Mouse (Mus musculus) brain, embryonic 14.5 days (tissue): ENCODE results near the gene Bicc1.

Source experiments
- CTCF ChIP-seq: fragments of 200-500 bp; IDR thresholded peaks from 2 replicates; pipeline ENCODE4 v1.5.1; 2012; ENCODE audit warnings: inconsistent platforms, mild to moderate bottlenecking, moderate library complexity, borderline replicate concordance; ENCODE audit not compliant: insufficient read depth, insufficient read length; ENCODE audit errors: extremely low read depth
- POLR2A ChIP-seq: fragments of 200-500 bp; IDR thresholded peaks from 2 replicates; pipeline ENCODE4 v1.6.1; 2012; ENCODE audit warnings: mild to moderate bottlenecking, inconsistent platforms, borderline replicate concordance; ENCODE audit not compliant: poor library complexity, insufficient read depth, insufficient read length, severe bottlenecking; ENCODE audit errors: extremely low read depth

- TF ChIP-seq CTCF: no peak
- no peak for TF ChIP-seq POLR2A
Measured at GRCm38 (mm10) chr10:71140281-71140845, 19.1 kb downstream of the Bicc1 start.
